Mouse (Mus musculus) urinary bladder, adult 2 months (tissue): ENCODE results near the gene Nmnat1. TPM values are rescaled to one million over a fixed set of nuclear protein-coding genes. Genes with fewer than 3 reads are reported as not detected.
"Not testable (repeated sequence)": the region's sequence is repeated elsewhere in the genome, so short reads cannot be mapped to it uniquely, and the experiment has no call there.

Experiments
- DNase-seq: peaks from one replicate; pipeline ENCODE4 v3.0.0; 2022; ENCODE audit warnings: low spot score
- polyA plus RNA-seq: library from polyadenylated mRNA; depleted of rRNA; stranded (reverse); fragments of >200 nt; gene quantifications from 2 replicates; pipeline ENCODE4 v1.2.3, GENCODE M21; 2012

Gene Nmnat1
- polyA plus RNA-seq, 1 experiment = 11.8 TPM

- no peak for DNase-seq
Measured at GRCm38 (mm10) chr4:149489415-149490240, 4.6 kb upstream of the Nmnat1 start.

GRCm38 (mm10) chr4:149487729-149488128, 2.7 kb upstream of the Nmnat1 start:
- DNase-seq = no peak

- DNase-seq = peak; percentile 27
Measured at GRCm38 (mm10) chr4:149485825-149486206, 814 bp upstream of the Nmnat1 start.

- DNase-seq = no peak
Measured at GRCm38 (mm10) chr4:149484566-149484965, 436 bp downstream of the Nmnat1 start.

- no peak for DNase-seq
Measured at GRCm38 (mm10) chr4:149477078-149477477, 7.9 kb downstream of the Nmnat1 start, which contains the start of gene Tmem274. TSS of gene Tmem274 (plus strand) at chr4:149477378.

GRCm38 (mm10) chr4:149475096-149475495, 9.9 kb downstream of the Nmnat1 start:
- no peak for DNase-seq

GRCm38 (mm10) chr4:149469557-149469956, 15.4 kb downstream of the Nmnat1 start:
- no peak for DNase-seq

GRCm38 (mm10) chr4:149463435-149463950, 21.5 kb downstream of the Nmnat1 start:
- no peak for DNase-seq

GRCm38 (mm10) chr4:149462305-149462971, 22.6 kb downstream of the Nmnat1 start:
- no peak for DNase-seq

- no peak for DNase-seq
Measured at GRCm38 (mm10) chr4:149461579-149462304, 23.3 kb downstream of the Nmnat1 start.

GRCm38 (mm10) chr4:149460475-149460874, 24.5 kb downstream of the Nmnat1 start:
- DNase-seq = not testable (repeated sequence)

GRCm38 (mm10) chr4:149459425-149459824, 25.6 kb downstream of the Nmnat1 start:
- DNase-seq = no peak

- DNase-seq = no peak
Measured at GRCm38 (mm10) chr4:149458526-149458925, 26.5 kb downstream of the Nmnat1 start.

GRCm38 (mm10) chr4:149457831-149458430, 27.1 kb downstream of the Nmnat1 start:
- DNase-seq = no peak

GRCm38 (mm10) chr4:149457163-149457562, 27.8 kb downstream of the Nmnat1 start:
- DNase-seq = not testable (repeated sequence)

GRCm38 (mm10) chr4:149454879-149455278, 30.1 kb downstream of the Nmnat1 start, which contains the start of gene Rbp7:
TSS of gene Rbp7 (minus strand) at chr4:149454978.
- DNase-seq = no peak

- no peak for DNase-seq
Measured at GRCm38 (mm10) chr4:149454263-149454662, 30.7 kb downstream of the Nmnat1 start.

GRCm38 (mm10) chr4:149453656-149454055, 31.3 kb downstream of the Nmnat1 start:
- no peak for DNase-seq

- DNase-seq = no peak
Measured at GRCm38 (mm10) chr4:149450636-149451035, 34.4 kb downstream of the Nmnat1 start.

- DNase-seq = no peak
Measured at GRCm38 (mm10) chr4:149446309-149446708, 38.7 kb downstream of the Nmnat1 start.

GRCm38 (mm10) chr4:149445868-149446267, 39.1 kb downstream of the Nmnat1 start:
- DNase-seq = no peak
